Mouse (Mus musculus): ENCODE results near the gene St6gal1.

Gene St6gal1

GRCm38 (mm10) chr16:23298441-23298840, 73.9 kb downstream of the St6gal1 start:
- DNase-seq (ENCODE audit: low read depth, low spot score) = no peak

- DNase-seq (ENCODE audit: low read depth, low spot score) = no peak
These were observed 74.4 kb downstream of the St6gal1 start for GRCm38 (mm10) chr16:23298911-23299310.

- no peak for DNase-seq (ENCODE audit: low read depth, low spot score)
These were observed 75.6 kb downstream of the St6gal1 start for GRCm38 (mm10) chr16:23299904-23300740.

- DNase-seq (ENCODE audit: low read depth, low spot score) = no peak
These were observed 77.2 kb downstream of the St6gal1 start for GRCm38 (mm10) chr16:23301762-23302161.

- DNase-seq (ENCODE audit: low read depth, low spot score) = no peak
These were observed 81.5 kb downstream of the St6gal1 start for GRCm38 (mm10) chr16:23305830-23306623.

GRCm38 (mm10) chr16:23307142-23307968, 82.8 kb downstream of the St6gal1 start:
- DNase-seq (ENCODE audit: low read depth, low spot score) = no peak

- no peak for DNase-seq (ENCODE audit: low read depth, low spot score)
These were observed 83.5 kb downstream of the St6gal1 start for GRCm38 (mm10) chr16:23308012-23308554.

GRCm38 (mm10) chr16:23309080-23309479, 84.5 kb downstream of the St6gal1 start:
- DNase-seq (ENCODE audit: low read depth, low spot score) = no peak

- no peak for DNase-seq (ENCODE audit: low read depth, low spot score)
These were observed 88.1 kb downstream of the St6gal1 start for GRCm38 (mm10) chr16:23312604-23313003.

- no peak for DNase-seq (ENCODE audit: low read depth, low spot score)
These were observed 90.2 kb downstream of the St6gal1 start for GRCm38 (mm10) chr16:23314790-23315189.

- DNase-seq (ENCODE audit: low read depth, low spot score) = no peak
These were observed 93.0 kb downstream of the St6gal1 start for GRCm38 (mm10) chr16:23317411-23318047.

- DNase-seq (ENCODE audit: low read depth, low spot score) = no peak
These were observed 95.5 kb downstream of the St6gal1 start for GRCm38 (mm10) chr16:23320025-23320424.

GRCm38 (mm10) chr16:23320579-23320978, 96.0 kb downstream of the St6gal1 start:
- no peak for DNase-seq (ENCODE audit: low read depth, low spot score)

- no peak for DNase-seq (ENCODE audit: low read depth, low spot score)
These were observed 97.9 kb downstream of the St6gal1 start for GRCm38 (mm10) chr16:23322453-23322852.

GRCm38 (mm10) chr16:23323915-23324314, 99.4 kb downstream of the St6gal1 start:
- DNase-seq (ENCODE audit: low read depth, low spot score) = no peak

- no peak for DNase-seq (ENCODE audit: low read depth, low spot score)
These were observed 100.5 kb downstream of the St6gal1 start for GRCm38 (mm10) chr16:23324867-23325650.

GRCm38 (mm10) chr16:23326664-23327063, 102.1 kb downstream of the St6gal1 start:
- DNase-seq (ENCODE audit: low read depth, low spot score) = no peak

- DNase-seq (ENCODE audit: low read depth, low spot score) = no peak
These were observed 102.7 kb downstream of the St6gal1 start for GRCm38 (mm10) chr16:23327266-23327665.

GRCm38 (mm10) chr16:23328201-23328600, 103.7 kb downstream of the St6gal1 start:
- no peak for DNase-seq (ENCODE audit: low read depth, low spot score)

GRCm38 (mm10) chr16:23332136-23332535, 107.6 kb downstream of the St6gal1 start:
- DNase-seq (ENCODE audit: low read depth, low spot score) = no peak
